Mouse (Mus musculus) CH12.LX (cell line): ENCODE measurements around the gene Zfp352.

Experiments used
- CTCF ChIP-seq, 2 experiments: IDR thresholded peaks in 1 of 2; conservative IDR thresholded peaks in 1 of 2; 2 replicates each; pipeline ENCODE4 v1.5.1; 2011 to 2012; ENCODE audit warnings: low read depth in 2 of 2, low read length in 2 of 2, improper control_type of control experiment in 1 of 2, inconsistent platforms in 1 of 2, mild to moderate bottlenecking in 1 of 2, moderate library complexity in 1 of 2
- E2F4 ChIP-seq: IDR thresholded peaks from 2 replicates; pipeline ENCODE4 v1.6.1; 2011; ENCODE audit warnings: low read depth, low read length, improper control_type of control experiment; ENCODE audit not compliant: insufficient replicate concordance
- POLR2A ChIP-seq: IDR thresholded peaks from 2 replicates; pipeline ENCODE4 v1.6.1; 2011; ENCODE audit warnings: low read depth, mild to moderate bottlenecking, improper control_type of control experiment, low read length

DNA sequence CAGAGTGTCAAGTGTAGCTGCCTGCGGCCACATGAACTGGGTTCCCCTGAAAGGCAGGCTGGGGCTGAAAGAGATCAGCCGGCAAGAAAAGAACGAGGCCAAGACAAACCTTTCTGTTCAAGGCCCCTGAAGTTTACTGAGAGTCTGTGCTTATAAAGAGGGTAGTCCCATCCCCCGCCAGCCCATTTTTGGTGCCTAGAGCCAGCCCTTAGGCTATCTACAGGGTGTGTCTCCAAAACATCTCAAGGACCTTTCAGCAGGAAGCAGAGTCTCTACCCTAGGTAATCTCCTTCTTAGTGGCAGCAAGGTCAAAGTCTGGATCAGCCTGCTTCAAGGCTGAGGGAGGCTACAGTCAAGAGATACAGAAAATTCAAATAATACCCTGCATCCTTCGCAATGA, 15.2 kb upstream of the Zfp352 start:
- no peak for TF ChIP-seq CTCF (conservative IDR thresholded peaks at IDR 0.05 in 1 of 2, IDR thresholded peaks at IDR 0.05 in 1 of 2; ENCODE audit: low read depth in 2 of 2, low read length in 2 of 2)
- TF ChIP-seq POLR2A, result no peak
- TF ChIP-seq E2F4, result no peak
